Mouse (Mus musculus) stomach, embryonic 14.5 days (tissue): ENCODE results near the gene Ccdc28b. TPM values are rescaled to one million over a fixed set of nuclear protein-coding genes. Genes with fewer than 3 reads are reported as not detected.

Source experiments
- ATAC-seq: fragments of 200-750 bp; cut with Nextera tagmentation; 2 replicates; pipeline ENCODE4 v1.8.0; 2017; ENCODE audit warnings: low read depth, moderate TSS enrichment; ENCODE audit not compliant: insufficient number of reproducible peaks, insufficient read depth, low FRiP score
- H3K27ac ChIP-seq: fragments of 300-500 bp; sonication (generic); 2 replicates; pipeline ENCODE4 v1.5.1; 2014; ENCODE audit warnings: mild to moderate bottlenecking, low read length, moderate library complexity, mixed read lengths
- H3K27me3 ChIP-seq: fragments of 300-500 bp; sonication (generic); 2 replicates; pipeline ENCODE4 v1.6.1; 2014; ENCODE audit warnings: low read length, control low read depth, mixed read lengths; ENCODE audit not compliant: control insufficient read depth, insufficient read depth
- H3K36me3 ChIP-seq: fragments of 300-500 bp; sonication (generic); 2 replicates; pipeline ENCODE4 v1.6.1; 2014; ENCODE audit warnings: mild to moderate bottlenecking, control low read depth, low read length, moderate library complexity, mixed read lengths; ENCODE audit not compliant: control insufficient read depth, insufficient read depth
- H3K4me1 ChIP-seq: fragments of 300-500 bp; sonication (generic); 2 replicates; pipeline ENCODE4 v1.6.1; 2014; ENCODE audit warnings: low read length, control low read depth, mixed read lengths; ENCODE audit not compliant: control insufficient read depth, insufficient read depth
- H3K4me2 ChIP-seq: fragments of 300-500 bp; sonication (generic); replicated peaks from 2 replicates; pipeline ENCODE4 v1.6.1; 2014; ENCODE audit warnings: low read depth, low read length, control low read depth
- H3K4me3 ChIP-seq: fragments of 300-500 bp; sonication (generic); 2 replicates; pipeline ENCODE4 v1.5.1; 2014; ENCODE audit warnings: low read depth, low read length, control low read depth
- H3K9ac ChIP-seq: fragments of 300-500 bp; sonication (generic); replicated peaks from 2 replicates; pipeline ENCODE4 v1.6.1; 2014; ENCODE audit warnings: low read depth, mild to moderate bottlenecking, control low read depth, low read length, moderate library complexity, mixed read lengths
- H3K9me3 ChIP-seq: fragments of 300-500 bp; sonication (generic); 2 replicates; pipeline ENCODE4 v1.6.1; 2016; ENCODE audit warnings: low read depth, low read length, control low read depth; ENCODE audit not compliant: control insufficient read depth
- WGBS: fragments of 180-500 bp; shearing (Covaris S2); extraction: QIAGEN DNeasy Blood & Tissue Kit; methylation state at CpG from one replicate; pipeline ENCODE4 v1.1.7; 2014; 5-methylcytosine and 5-hydroxymethylcytosine counted together
- polyA plus RNA-seq: library from polyadenylated mRNA; unstranded; fragments of >200 nt; fragmentation: Nextera tagmentation; extraction: Ambion mirVana; gene quantifications from 2 replicates; pipeline ENCODE4 v1.2.1, GENCODE M21; 2014

Gene Ccdc28b
- polyA plus RNA-seq, 1 experiment from 2014 or later, result 52.9 TPM

DNA sequence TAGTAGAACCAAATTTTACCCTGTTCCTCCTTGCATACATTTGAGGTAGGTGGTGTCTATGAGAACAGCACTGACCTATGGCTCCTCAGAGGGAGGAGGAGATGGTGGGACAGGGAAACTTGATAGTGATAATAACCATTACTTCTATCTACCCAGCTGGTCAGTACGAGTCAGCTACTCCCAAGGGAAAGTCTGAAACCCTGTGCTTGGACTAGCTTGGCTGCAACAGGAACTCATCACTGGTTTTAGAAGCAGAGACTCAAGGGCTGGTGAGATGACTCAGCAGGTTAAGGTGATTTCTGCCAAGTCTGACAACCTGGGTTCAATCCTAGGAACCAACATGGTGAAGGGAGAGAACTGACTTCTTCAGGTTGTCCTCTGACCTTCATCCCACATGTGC lies 24.9 kb upstream of the Ccdc28b start:
- Histone ChIP-seq H3K4me2 (no peak overlapping the region), H3K4me1 (no peaks in the 10 kb centered on the region), H3K27ac (no peak overlapping the region), H3K4me3 (no peak overlapping the region), H3K9me3 (no peaks in the 10 kb centered on the region), H3K27me3 (no peaks in the 10 kb centered on the region), H3K36me3 (peaks cover 50% of the 10 kb centered on the region), H3K9ac (no peak overlapping the region)
- WGBS, result 70% methylated on average over 1 of the region's 1 CpGs
- no peak for ATAC-seq

DNA sequence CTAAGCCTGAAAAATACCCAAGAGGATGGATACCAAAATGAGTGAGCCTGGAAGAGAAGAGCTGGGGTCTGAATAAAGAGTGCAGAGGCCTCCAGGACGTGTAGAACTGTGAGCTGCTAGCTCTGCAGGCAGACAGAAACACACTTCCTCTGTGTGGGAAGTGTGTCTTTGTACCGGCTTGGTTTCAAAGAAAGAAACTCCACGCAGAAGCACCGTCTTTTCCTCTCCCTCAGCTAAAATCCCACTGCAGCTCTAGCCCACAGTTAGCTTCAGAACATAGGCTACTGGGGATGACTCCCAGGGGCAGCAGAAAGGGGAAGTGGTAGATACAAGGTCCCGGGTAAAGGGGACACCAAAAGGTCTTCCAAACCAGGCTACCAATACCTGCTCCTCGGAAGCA lies 21.5 kb upstream of the Ccdc28b start:
- H3K36me3 ChIP-seq, result peaks cover 30% of the 10 kb centered on the region
- no peak overlapping the region for H3K27ac ChIP-seq

DNA sequence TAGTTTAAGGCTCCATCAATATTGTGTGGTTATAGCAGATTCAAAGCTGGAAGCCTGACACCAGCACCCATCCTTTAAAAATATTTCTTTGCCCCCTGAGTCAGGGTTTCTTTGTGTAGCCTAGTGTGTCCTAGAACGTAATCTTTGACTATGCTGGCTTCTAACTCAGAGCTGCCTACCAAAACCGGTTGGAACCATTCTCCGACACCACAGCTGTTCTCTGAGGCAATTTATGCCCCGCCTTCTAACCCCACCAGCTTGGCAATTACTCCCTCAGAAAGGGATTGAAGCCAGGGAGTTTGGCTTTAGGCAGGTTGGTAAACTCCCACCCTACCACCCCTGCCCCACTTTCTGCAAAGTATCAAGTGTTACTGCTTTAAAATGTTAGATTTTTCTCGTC lies 18.0 kb upstream of the Ccdc28b start:
- H3K36me3 ChIP-seq, result peaks cover 21% of the 10 kb centered on the region

More for the DNA sequence above, 21.5 kb upstream of the Ccdc28b start:
- 82% methylated on average over 6 of the region's 6 CpGs for WGBS
- H3K9ac ChIP-seq, result no peak overlapping the region
- no peak overlapping the region for H3K4me2 ChIP-seq
- H3K4me3 ChIP-seq, result no peak overlapping the region
- H3K9me3 ChIP-seq, result no peaks in the 10 kb centered on the region
- H3K27me3 ChIP-seq, result no peaks in the 10 kb centered on the region
- ATAC-seq, result no peak
- H3K4me1 ChIP-seq, result no peaks in the 10 kb centered on the region

DNA sequence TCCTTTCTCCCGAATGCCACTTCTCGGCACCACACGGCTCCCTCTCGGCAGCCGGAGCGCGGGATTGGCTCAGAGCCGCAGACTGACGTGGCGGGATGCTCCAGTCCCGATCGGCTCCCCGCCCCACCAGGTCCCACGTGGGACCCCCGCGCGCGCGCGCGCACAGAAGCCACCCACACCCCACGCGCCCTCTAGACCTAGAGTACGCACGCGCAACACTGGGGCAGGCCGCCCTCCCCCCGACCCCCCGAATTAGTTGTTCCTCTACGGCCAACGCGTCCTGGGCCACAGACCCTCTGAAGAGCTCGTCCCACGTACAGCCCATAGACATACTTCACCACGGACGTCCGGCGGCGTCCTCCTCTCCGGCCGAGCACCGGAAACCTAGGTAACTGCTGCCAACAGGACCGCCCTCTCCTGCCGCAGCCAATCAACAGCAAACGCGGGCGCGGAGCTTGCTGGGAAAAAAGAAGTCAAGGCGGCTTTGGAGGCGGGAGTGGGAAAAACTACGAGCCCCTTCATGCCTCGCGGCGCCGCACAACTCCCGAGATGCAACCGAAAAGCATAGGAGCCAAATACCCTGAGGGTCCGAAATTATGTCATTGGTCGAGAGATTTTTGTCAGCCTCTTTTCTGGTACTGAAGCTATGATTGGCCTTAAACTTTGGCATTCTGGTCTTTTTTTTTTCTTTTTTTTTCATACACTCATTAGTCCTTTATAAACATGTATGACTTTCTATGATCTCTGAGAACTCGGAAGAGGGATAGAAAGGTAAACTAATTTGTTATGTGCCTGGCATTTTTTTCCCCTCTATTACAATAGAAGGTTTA lies 17.1 kb upstream of the Ccdc28b start, which contains the start of gene Txlna:
Gene Txlna, minus strand, starts transcription at position 428 of the 830 bp plus-strand sequence.
- under 1% methylated on average over 60 of the region's 60 CpGs for WGBS
- H3K4me2 ChIP-seq, result peak within 1 kb of the TSS; percentile 78
- peak within 1 kb of the TSS; percentile 48 for H3K4me3 ChIP-seq
- no peaks in the 10 kb centered on the region for H3K9me3 ChIP-seq
- peak within 1 kb of the TSS; percentile 49 for H3K9ac ChIP-seq
- peak within 1 kb of the TSS; percentile 87 for H3K27ac ChIP-seq
- ATAC-seq, result peak; percentile 94
- no peaks in the 10 kb centered on the region for H3K27me3 ChIP-seq
- H3K36me3 ChIP-seq, result peaks cover 29% of the 10 kb centered on the region
- H3K4me1 ChIP-seq, result peaks cover 8% of the 10 kb centered on the region; the same call in 1 of the 2 replicates

More for the DNA sequence above, 18.0 kb upstream of the Ccdc28b start:
- Histone ChIP-seq H3K27ac (no peak overlapping the region), H3K9me3 (no peaks in the 10 kb centered on the region), H3K9ac (no peak overlapping the region), H3K27me3 (no peaks in the 10 kb centered on the region), H3K4me2 (peak overlapping the region; percentile 78; the same call in 1 of the 2 replicates), H3K4me3 (0 out of 2 replicates have a peak overlapping the region, but pooled peaks have one; percentile 48), H3K4me1 (peaks cover 8% of the 10 kb centered on the region; the same call in 1 of the 2 replicates)
- 42% methylated on average over 5 of the region's 5 CpGs for WGBS
- ATAC-seq, result no peak

DNA sequence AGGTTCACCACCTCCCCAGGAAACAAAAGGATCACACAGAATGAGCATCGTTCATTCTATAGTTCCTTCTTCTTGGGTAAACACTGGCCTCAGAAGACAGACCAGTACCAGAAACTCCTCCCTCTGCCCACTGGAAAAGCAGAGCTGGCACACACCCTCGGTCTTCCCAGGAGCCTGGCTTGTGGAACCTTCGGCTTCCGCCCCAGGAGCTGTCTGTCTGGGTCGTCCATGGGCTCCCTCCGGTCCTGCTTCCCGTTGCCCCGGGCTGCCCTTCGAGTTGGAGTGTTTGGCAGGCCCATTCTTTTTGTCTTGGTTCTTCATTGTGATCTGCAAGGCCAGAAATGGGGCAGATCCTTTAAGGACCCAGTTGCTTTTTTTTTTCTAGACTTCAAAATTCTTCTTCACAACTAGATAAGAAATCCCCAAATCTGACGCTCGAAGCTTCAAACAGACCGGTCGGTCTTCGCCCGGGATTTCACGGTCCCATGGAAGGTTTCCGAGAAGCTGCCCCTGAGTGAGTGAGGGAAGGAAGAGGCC lies 16.4 kb upstream of the Ccdc28b start:
- peaks cover 35% of the 10 kb centered on the region for H3K36me3 ChIP-seq
- ATAC-seq, result no peak
- peak overlapping the region; percentile 49 for H3K9ac ChIP-seq
- no peaks in the 10 kb centered on the region for H3K9me3 ChIP-seq
- peak overlapping the region; percentile 78 for H3K4me2 ChIP-seq
- 2% methylated on average over 17 of the region's 17 CpGs for WGBS
- peak overlapping the region; percentile 48 for H3K4me3 ChIP-seq
- peak overlapping the region; percentile 87 for H3K27ac ChIP-seq
- peaks cover 8% of the 10 kb centered on the region; the same call in 1 of the 2 replicates for H3K4me1 ChIP-seq
- H3K27me3 ChIP-seq, result no peaks in the 10 kb centered on the region

DNA sequence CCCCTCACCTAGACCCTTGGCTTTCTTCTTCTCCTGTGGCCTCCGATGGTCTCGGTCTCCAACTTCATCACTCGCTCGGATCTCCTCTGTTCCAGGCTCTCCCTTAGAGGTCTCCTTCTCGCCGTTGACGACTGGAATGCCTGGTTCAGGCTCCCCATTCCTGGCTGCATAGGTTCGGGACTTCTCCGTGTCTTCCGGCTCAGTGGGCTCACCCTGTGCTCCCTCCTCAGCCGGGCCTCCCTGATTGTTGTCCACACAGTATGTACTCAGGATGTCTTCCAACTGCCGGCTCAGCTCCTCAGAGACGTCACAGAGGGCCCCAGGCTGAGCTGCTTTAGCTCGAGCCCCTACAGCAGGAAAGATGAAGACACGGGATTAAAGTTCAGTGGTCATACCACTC lies 15.5 kb upstream of the Ccdc28b start:
- Histone ChIP-seq H3K36me3 (peaks cover 40% of the 10 kb centered on the region), H3K4me2 (peak overlapping the region; percentile 78), H3K9ac (no peak overlapping the region), H3K27me3 (no peaks in the 10 kb centered on the region), H3K9me3 (no peaks in the 10 kb centered on the region), H3K4me1 (peaks cover 8% of the 10 kb centered on the region; the same call in 1 of the 2 replicates), H3K4me3 (peak overlapping the region; percentile 48; the same call in 1 of the 2 replicates), H3K27ac (no peak overlapping the region)
- WGBS, result 87% methylated on average over 15 of the region's 15 CpGs
- no peak for ATAC-seq

DNA sequence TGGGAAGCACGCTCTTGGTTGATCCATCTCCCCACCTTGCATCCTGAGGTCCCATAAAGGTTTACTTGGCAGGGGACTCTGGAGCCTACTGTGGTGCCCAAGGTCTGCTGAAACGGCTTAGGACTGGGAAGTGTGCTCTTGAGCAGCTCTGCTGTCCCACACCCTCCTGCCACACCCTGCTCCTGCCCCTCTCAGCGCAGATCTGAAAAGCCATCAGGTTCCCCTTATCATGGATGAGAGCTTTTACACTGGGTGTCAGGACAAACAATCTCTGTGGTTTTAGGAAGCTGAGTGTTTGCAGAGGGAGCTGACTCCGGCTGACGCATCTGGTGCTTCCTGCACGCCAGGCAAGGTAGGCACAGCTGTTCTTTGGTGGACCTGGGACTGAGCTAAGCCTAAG lies 10.1 kb upstream of the Ccdc28b start:
- ATAC-seq, result no peak
- H3K27me3 ChIP-seq, result no peaks in the 10 kb centered on the region

DNA sequence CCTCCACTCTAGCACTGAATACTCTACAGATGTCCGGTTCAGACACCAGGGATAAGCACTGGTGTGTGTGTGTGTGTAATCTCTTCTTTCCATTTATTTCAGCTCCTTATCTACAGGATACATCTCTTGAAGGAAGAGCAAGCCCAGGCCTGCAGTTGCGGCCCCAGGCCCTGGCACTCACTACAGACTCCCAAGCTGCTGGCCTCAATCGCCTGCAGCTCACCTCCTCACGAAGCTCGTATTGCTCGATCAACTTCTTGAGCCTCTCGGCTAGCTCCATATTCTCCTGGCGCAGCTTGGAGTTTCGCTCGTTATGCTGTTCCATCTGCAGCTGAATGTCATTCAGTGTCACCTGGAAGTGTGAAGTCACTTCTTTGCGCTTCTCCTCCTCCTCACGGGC lies 8.1 kb upstream of the Ccdc28b start:
- ATAC-seq, result no peak
- no peak overlapping the region for H3K9ac ChIP-seq
- H3K4me2 ChIP-seq, result no peak overlapping the region
- no peaks in the 10 kb centered on the region for H3K27me3 ChIP-seq
- H3K4me3 ChIP-seq, result no peak overlapping the region
- H3K27ac ChIP-seq, result no peak overlapping the region
- peaks cover 92% of the 10 kb centered on the region for H3K36me3 ChIP-seq
- WGBS, result 89% methylated on average over 12 of the region's 12 CpGs
- H3K4me1 ChIP-seq, result no peaks in the 10 kb centered on the region
- H3K9me3 ChIP-seq, result no peaks in the 10 kb centered on the region

More for the DNA sequence above, 10.1 kb upstream of the Ccdc28b start:
- Histone ChIP-seq H3K4me2 (no peak overlapping the region), H3K27ac (no peak overlapping the region), H3K9me3 (no peaks in the 10 kb centered on the region), H3K36me3 (peaks cover 85% of the 10 kb centered on the region), H3K4me1 (no peaks in the 10 kb centered on the region), H3K4me3 (no peak overlapping the region), H3K9ac (no peak overlapping the region)
- 87% methylated on average over 6 of the region's 6 CpGs for WGBS
